Mouse (Mus musculus) thymus, postnatal 0 days (tissue): ENCODE measurements around the gene Timm8b. TPM values are rescaled to one million over a fixed set of nuclear protein-coding genes. Genes with fewer than 3 reads are reported as not detected.
A peak's percentile ranks its signal among the peaks of the same experiment; 100 is the strongest.
"Not testable (repeated sequence)": the region's sequence is repeated elsewhere in the genome, so short reads cannot be mapped to it uniquely, and the experiment has no call there.

ENCODE experiments used
- DNase-seq: peaks from one replicate; pipeline ENCODE4 v3.0.0-alpha.2; 2015; ENCODE audit warnings: low spot score
- polyA plus RNA-seq: library from polyadenylated mRNA; unstranded; fragments of >200 nt; fragmentation: Nextera tagmentation; extraction: Ambion mirVana; gene quantifications from 2 replicates; pipeline ENCODE4 v1.2.1, GENCODE M21; 2015

Timm8b gene
- polyA plus RNA-seq, 1 experiment from 2014 or later, result 282 TPM

GRCm38 (mm10) chr9:50601536-50601935 lies 2.2 kb upstream of the Timm8b start:
- DNase-seq, result no peak

GRCm38 (mm10) chr9:50602055-50602845 lies 1.5 kb upstream of the Timm8b start:
- no peak for DNase-seq

GRCm38 (mm10) chr9:50603998-50604324 lies 251 bp downstream of the Timm8b start:
- no peak for DNase-seq

GRCm38 (mm10) chr9:50604338-50604737 lies 628 bp downstream of the Timm8b start:
- DNase-seq, result no peak

GRCm38 (mm10) chr9:50612115-50612514 lies 8.4 kb downstream of the Timm8b start:
- DNase-seq, result no peak

GRCm38 (mm10) chr9:50616161-50616560 lies 12.5 kb downstream of the Timm8b start:
- DNase-seq, result no peak

GRCm38 (mm10) chr9:50616766-50617603 lies 13.3 kb downstream of the Timm8b start, which contains the start of the genes Pih1d2 and Nkapd1:
Gene Pih1d2, plus strand, starts transcription at chr9:50617321.
Gene Nkapd1, minus strand, starts transcription at chr9:50617464.
- DNase-seq, result peak; percentile 91

- no peak for DNase-seq
Measured at GRCm38 (mm10) chr9:50617794-50618330, 14.2 kb downstream of the Timm8b start.

- DNase-seq, result not testable (repeated sequence)
Measured at GRCm38 (mm10) chr9:50630903-50631302, 27.2 kb downstream of the Timm8b start.

- no peak for DNase-seq
Measured at GRCm38 (mm10) chr9:50632016-50632688, 28.4 kb downstream of the Timm8b start.

- DNase-seq, result peak; percentile 9
Measured at GRCm38 (mm10) chr9:50633059-50633458, 29.3 kb downstream of the Timm8b start.

- DNase-seq, result no peak
Measured at GRCm38 (mm10) chr9:50634270-50634669, 30.6 kb downstream of the Timm8b start.

- DNase-seq, result no peak
Measured at GRCm38 (mm10) chr9:50646826-50647370, 43.2 kb downstream of the Timm8b start.

GRCm38 (mm10) chr9:50650503-50650902 lies 46.8 kb downstream of the Timm8b start:
- DNase-seq, result no peak

Other genes with a start within 250 kb of the Timm8b start
- gene Plet1, start 109.4 kb upstream of the Timm8b start, polyA plus RNA-seq, result 5.0 and 5.3 TPM in 2 replicates
- 141 and 158 TPM in 2 replicates for gene Pts, start 75.2 kb upstream of the Timm8b start, polyA plus RNA-seq
- gene Il18, start 49.1 kb upstream of the Timm8b start, polyA plus RNA-seq, result 25.7 and 28.5 TPM in 2 replicates
- gene Bco2, start 48.7 kb upstream of the Timm8b start, polyA plus RNA-seq, result 0.39 and 0.45 TPM in 2 replicates
- gene Tex12, start 42.6 kb upstream of the Timm8b start, polyA plus RNA-seq, result not detected in 2 replicates
- 303 and 309 TPM in 2 replicates for gene Sdhd, start 98 bp upstream of the Timm8b start, polyA plus RNA-seq
- 2.5 and 3.2 TPM in 2 replicates for gene Pih1d2, start 13.4 kb downstream of the Timm8b start, polyA plus RNA-seq
- gene Nkapd1, start 13.6 kb downstream of the Timm8b start, polyA plus RNA-seq, result 26.4 and 30.9 TPM in 2 replicates
- 37.4 and 42.7 TPM in 2 replicates for gene Dlat, start 55.9 kb downstream of the Timm8b start, polyA plus RNA-seq
- 0.91 and 1.0 TPM in 2 replicates for gene Dixdc1, start 135.6 kb downstream of the Timm8b start, polyA plus RNA-seq
- 6.2 and 6.3 TPM in 2 replicates for gene 2310030G06Rik, start 142.6 kb downstream of the Timm8b start, polyA plus RNA-seq
- gene Cryab, start 147.4 kb downstream of the Timm8b start, polyA plus RNA-seq, result 17.2 and 17.5 TPM in 2 replicates
- 2.0 and 2.7 TPM in 2 replicates for gene Hspb2, start 148.4 kb downstream of the Timm8b start, polyA plus RNA-seq
- gene Fdxacb1, start 164.3 kb downstream of the Timm8b start, polyA plus RNA-seq, result 8.4 and 9.1 TPM in 2 replicates
- 17.2 and 19.1 TPM in 2 replicates for gene Alg9, start 171.1 kb downstream of the Timm8b start, polyA plus RNA-seq
- 33.2 and 39.6 TPM in 2 replicates for gene 1110032A03Rik, start 171.6 kb downstream of the Timm8b start, polyA plus RNA-seq
- 47.0 and 48.7 TPM in 2 replicates for gene Ppp2r1b, start 241.4 kb downstream of the Timm8b start, polyA plus RNA-seq